Mouse (Mus musculus) forebrain, postnatal 0 days (tissue): ENCODE measurements around the gene Vhl. TPM values are rescaled to one million over a fixed set of nuclear protein-coding genes. Genes with fewer than 3 reads are reported as not detected.
A peak's percentile ranks its signal among the peaks of the same experiment; 100 is the strongest.

Experiments used
- ATAC-seq: fragments of 200-750 bp; cut with Nextera tagmentation; 2 replicates; pipeline ENCODE4 v1.8.0; 2017; ENCODE audit warnings: mild to moderate bottlenecking, moderate library complexity
- DNase-seq: peaks from one replicate; pipeline ENCODE4 v3.0.0-alpha.2; 2015
- H3K27ac ChIP-seq: fragments of 300-500 bp; sonication (generic); 2 replicates; pipeline ENCODE4 v1.5.1; 2014; ENCODE audit warnings: low read depth, mild to moderate bottlenecking, antibody characterized with exemption, low read length, moderate library complexity, mixed read lengths
- H3K27me3 ChIP-seq: fragments of 300-500 bp; sonication (generic); 2 replicates; pipeline ENCODE4 v1.6.1; 2014; ENCODE audit warnings: mild to moderate bottlenecking, low read length, mixed read lengths; ENCODE audit not compliant: insufficient read depth
- H3K36me3 ChIP-seq: fragments of 300-500 bp; sonication (generic); 2 replicates; pipeline ENCODE4 v1.6.1; 2014; ENCODE audit warnings: mild to moderate bottlenecking, moderate library complexity; ENCODE audit not compliant: insufficient read depth
- H3K4me1 ChIP-seq: fragments of 300-500 bp; sonication (generic); 2 replicates; pipeline ENCODE4 v1.6.1; 2014; ENCODE audit warnings: antibody characterized with exemption; ENCODE audit not compliant: insufficient read depth
- H3K4me2 ChIP-seq: fragments of 300-500 bp; sonication (generic); 2 replicates; pipeline ENCODE4 v1.6.1; 2014; ENCODE audit warnings: low read depth, mild to moderate bottlenecking, moderate library complexity
- H3K4me3 ChIP-seq: fragments of 300-500 bp; sonication (generic); 2 replicates; pipeline ENCODE4 v1.5.1; 2014; ENCODE audit warnings: low read depth, low read length, mixed read lengths
- H3K9ac ChIP-seq: fragments of 300-500 bp; sonication (generic); 2 replicates; pipeline ENCODE4 v1.6.1; 2014; ENCODE audit warnings: mild to moderate bottlenecking
- H3K9me3 ChIP-seq: fragments of 300-500 bp; sonication (generic); 2 replicates; pipeline ENCODE4 v1.6.1; 2016; ENCODE audit warnings: low read length
- CTCF ChIP-seq: sonication (generic); IDR thresholded peaks from 2 replicates; pipeline ENCODE4 v1.5.1; 2016; ENCODE audit warnings: antibody characterized with exemption, control low read depth, low read depth
- WGBS: fragments of 180-500 bp; shearing (Covaris S2); extraction: QIAGEN DNeasy Blood & Tissue Kit; methylation state at CpG from one replicate; pipeline ENCODE4 v1.1.7; 2014; 5-methylcytosine and 5-hydroxymethylcytosine counted together
- polyA plus RNA-seq: library from polyadenylated mRNA; unstranded; fragments of >200 nt; fragmentation: Nextera tagmentation; extraction: Ambion mirVana; gene quantifications from 2 replicates; pipeline ENCODE4 v1.2.1, GENCODE M21; 2015
- total RNA-seq: library from RNA; depleted of rRNA; stranded (reverse); fragments of >200 nt; gene quantifications from 2 replicates; pipeline ENCODE4 v1.2.3, GENCODE M21; 2014

Vhl gene
- total and polyA plus RNA-seq, 2 experiments from 2014 or later, result 71.6 to 94.1 TPM

GRCm38 (mm10) chr6:113597945-113598344 lies 25.8 kb upstream of the Vhl start:
- 88% methylated on average over 4 of the region's 4 CpGs for WGBS
- ATAC-seq, result no peak

GRCm38 (mm10) chr6:113599833-113600232 lies 23.9 kb upstream of the Vhl start:
- DNase-seq (no peak), ATAC-seq (no peak)
- Histone ChIP-seq H3K36me3 (no peaks in the 10 kb centered on the region), H3K4me2 (no peak overlapping the region), H3K9me3 (no peaks in the 10 kb centered on the region), H3K9ac (no peak overlapping the region), H3K27ac (no peak overlapping the region), H3K27me3 (no peaks in the 10 kb centered on the region), H3K4me3 (no peak overlapping the region), H3K4me1 (no peaks in the 10 kb centered on the region)
- WGBS, result 65% methylated on average over 5 of the region's 5 CpGs
- TF ChIP-seq CTCF, result no peak

More at GRCm38 (mm10) chr6:113597945-113598344, 25.8 kb upstream of the Vhl start:
- no peaks in the 10 kb centered on the region for H3K27me3 ChIP-seq
- H3K4me1 ChIP-seq, result no peaks in the 10 kb centered on the region
- H3K4me2 ChIP-seq, result no peak overlapping the region
- H3K9me3 ChIP-seq, result no peaks in the 10 kb centered on the region
- no peak overlapping the region for H3K4me3 ChIP-seq
- TF ChIP-seq CTCF, result no peak
- no peak overlapping the region for H3K27ac ChIP-seq
- DNase-seq, result no peak
- H3K36me3 ChIP-seq, result no peaks in the 10 kb centered on the region
- no peak overlapping the region for H3K9ac ChIP-seq

DNA sequence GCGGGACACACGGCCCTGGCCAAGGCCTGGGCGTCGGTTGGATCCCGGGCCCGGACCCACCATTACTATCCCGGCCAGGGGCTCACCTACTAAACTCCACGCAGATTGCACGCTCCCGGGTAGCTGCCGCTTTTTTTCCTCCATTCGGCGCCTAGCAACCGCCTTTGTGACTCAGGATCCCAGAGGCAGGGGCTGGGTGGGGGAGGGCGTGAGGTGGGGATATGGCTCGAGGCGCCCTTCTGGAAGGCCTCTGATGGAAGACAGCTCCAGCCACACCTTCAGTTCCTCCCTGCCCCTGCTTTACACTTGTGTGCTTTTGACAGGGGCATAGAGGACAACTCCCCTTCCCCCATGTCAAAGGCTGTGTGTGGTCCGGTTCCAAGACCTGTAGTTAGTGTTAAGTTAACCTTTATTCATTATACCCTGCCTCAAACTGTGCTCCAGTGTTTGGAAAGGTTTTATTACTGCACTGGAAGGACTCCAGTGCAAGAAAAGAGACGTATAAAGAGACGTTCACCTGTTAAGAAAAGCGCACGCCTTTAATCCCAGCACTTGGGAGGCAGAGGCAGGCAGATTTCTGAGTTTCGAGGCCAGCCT lies 23.1 kb upstream of the Vhl start, which contains the start of gene Fancd2os:
Fancd2os (minus strand) TSS at position 173 of the 597 bp plus-strand sequence.
- H3K4me3 ChIP-seq, result no peak within 1 kb of the TSS
- peaks cover 5% of the 10 kb centered on the region for H3K4me1 ChIP-seq
- no peaks in the 10 kb centered on the region for H3K9me3 ChIP-seq
- TF ChIP-seq CTCF, result no peak
- H3K9ac ChIP-seq, result no peak within 1 kb of the TSS
- ATAC-seq (no peak), DNase-seq (no peak)
- 36% methylated on average over 23 of the region's 23 CpGs for WGBS
- no peaks in the 10 kb centered on the region for H3K27me3 ChIP-seq
- H3K27ac ChIP-seq, result no peak within 1 kb of the TSS
- H3K4me2 ChIP-seq, result no peak within 1 kb of the TSS
- H3K36me3 ChIP-seq, result no peaks in the 10 kb centered on the region

- H3K27ac ChIP-seq, result no peak overlapping the region
- no peaks in the 10 kb centered on the region for H3K27me3 ChIP-seq
- H3K36me3 ChIP-seq, result no peaks in the 10 kb centered on the region
- no peak overlapping the region for H3K4me3 ChIP-seq
- WGBS, result 90% methylated on average over 6 of the region's 6 CpGs
- DNase-seq (no peak), ATAC-seq (no peak)
- TF ChIP-seq CTCF, result no peak
- no peak overlapping the region for H3K4me2 ChIP-seq
- no peaks in the 10 kb centered on the region for H3K9me3 ChIP-seq
- no peak overlapping the region for H3K9ac ChIP-seq
- peaks cover 12% of the 10 kb centered on the region for H3K4me1 ChIP-seq
Observed at GRCm38 (mm10) chr6:113602821-113603220, 20.9 kb upstream of the Vhl start.

- no peak for TF ChIP-seq CTCF
- Histone ChIP-seq H3K4me1 (peaks cover 12% of the 10 kb centered on the region), H3K9ac (peak overlapping the region; percentile 82), H3K27ac (peak overlapping the region; percentile 82), H3K4me2 (peak overlapping the region; percentile 67), H3K4me3 (peak overlapping the region; percentile 87), H3K36me3 (no peaks in the 10 kb centered on the region), H3K9me3 (no peaks in the 10 kb centered on the region), H3K27me3 (no peaks in the 10 kb centered on the region)
- WGBS, result 54% methylated on average over 12 of the region's 12 CpGs
- DNase-seq (no peak), ATAC-seq (no peak)
Observed at GRCm38 (mm10) chr6:113603993-113604392, 19.8 kb upstream of the Vhl start.

DNA sequence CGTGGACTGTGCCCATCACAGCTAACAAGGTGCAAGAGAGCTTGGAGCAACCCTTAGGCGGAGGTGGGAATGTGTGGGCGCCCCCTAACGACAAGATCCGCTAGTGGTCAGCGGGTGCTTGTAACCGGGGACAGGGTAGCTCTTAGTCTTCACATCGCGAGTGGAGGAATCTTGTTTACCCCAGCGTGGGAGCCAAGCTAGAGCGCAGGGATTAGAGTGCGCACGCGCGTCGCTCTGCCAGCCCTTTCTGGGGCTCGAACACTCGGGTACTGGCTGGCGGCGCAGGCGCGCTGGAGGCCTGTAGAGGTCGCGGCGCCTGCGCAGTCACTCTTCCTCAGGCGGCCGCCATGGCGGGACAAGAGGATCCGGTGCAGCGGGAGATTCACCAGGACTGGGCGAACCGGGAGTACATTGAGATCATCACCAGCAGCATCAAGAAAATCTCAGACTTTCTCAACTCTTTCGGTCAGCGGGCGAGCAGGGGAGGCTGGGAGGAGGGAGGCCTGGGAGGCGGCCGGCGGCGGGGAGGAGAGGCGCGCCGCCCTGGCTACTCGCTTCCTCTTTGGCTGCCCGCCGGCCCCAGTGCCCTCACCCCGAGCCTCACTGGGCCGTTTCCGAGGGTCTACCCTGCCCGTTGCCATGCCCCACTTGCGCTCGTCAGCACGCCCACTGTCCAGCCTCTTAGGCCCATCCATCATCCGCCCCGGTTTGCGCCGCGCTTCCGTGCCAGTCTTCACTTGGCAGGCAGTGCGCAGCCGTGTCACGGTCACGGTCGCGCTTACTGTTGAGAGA lies 19.1 kb upstream of the Vhl start, which contains the start of gene Brk1:
Brk1 (plus strand) TSS at position 341 of the 792 bp plus-strand sequence.
- peak within 1 kb of the TSS; percentile 82 for H3K27ac ChIP-seq
- 1% methylated on average over 62 of the region's 65 CpGs for WGBS
- peaks cover 12% of the 10 kb centered on the region for H3K4me1 ChIP-seq
- ATAC-seq (peak; percentile 96), DNase-seq (peak; percentile 96)
- peak; percentile 64 for TF ChIP-seq CTCF
- H3K4me2 ChIP-seq, result peak within 1 kb of the TSS; percentile 67
- no peaks in the 10 kb centered on the region for H3K9me3 ChIP-seq
- no peaks in the 10 kb centered on the region for H3K27me3 ChIP-seq
- H3K9ac ChIP-seq, result peak within 1 kb of the TSS; percentile 82
- peak within 1 kb of the TSS; percentile 87 for H3K4me3 ChIP-seq
- H3K36me3 ChIP-seq, result no peaks in the 10 kb centered on the region

GRCm38 (mm10) chr6:113605224-113605545 lies 18.6 kb upstream of the Vhl start:
- TF ChIP-seq CTCF, result no peak
- peak overlapping the region; percentile 82 for H3K9ac ChIP-seq
- 5% methylated on average over 10 of the region's 10 CpGs for WGBS
- peak overlapping the region; percentile 67 for H3K4me2 ChIP-seq
- H3K36me3 ChIP-seq, result no peaks in the 10 kb centered on the region
- H3K27ac ChIP-seq, result peak overlapping the region; percentile 82
- H3K4me3 ChIP-seq, result peak overlapping the region; percentile 87
- DNase-seq, result peak; percentile 71
- H3K9me3 ChIP-seq, result no peaks in the 10 kb centered on the region
- ATAC-seq, result no peak
- H3K4me1 ChIP-seq, result peaks cover 12% of the 10 kb centered on the region
- no peaks in the 10 kb centered on the region for H3K27me3 ChIP-seq
